Mouse (Mus musculus) layer of hippocampus, postnatal 14 days (tissue): ENCODE measurements at regions not wholly inside any gene's neighbourhood (a gene's known extent, or its start where the extent isn't known, plus 50 kb on each side); places are given as distances from the start of the nearest gene placed in this dataset.

Experiments
- DNase-seq, 2 experiments: peaks; one replicate each; pipeline ENCODE4 v3.0.0; 2021 to 2022; ENCODE audit warnings: low spot score in 2 of 2, mixed read lengths in 1 of 2

- DNase-seq = no peak
Observed at GRCm38 (mm10) chr2:75061009-75061408, 235.4 kb downstream of the Mtx2 start.

GRCm38 (mm10) chr2:75061456-75062188 lies 236.0 kb downstream of the Mtx2 start:
- DNase-seq = no peak

- DNase-seq = no peak
Observed at GRCm38 (mm10) chr2:75062189-75062510, 236.5 kb downstream of the Mtx2 start.

- no peak for DNase-seq
Observed at GRCm38 (mm10) chr2:75064406-75065115, 239.0 kb downstream of the Mtx2 start.

GRCm38 (mm10) chr2:75065304-75065703 lies 239.7 kb downstream of the Mtx2 start:
- DNase-seq = no peak

GRCm38 (mm10) chr2:75069321-75069720 lies 243.7 kb downstream of the Mtx2 start:
- no peak for DNase-seq

- DNase-seq = no peak
Observed at GRCm38 (mm10) chr2:75072021-75072420, 246.4 kb downstream of the Mtx2 start.

- DNase-seq = no peak
Observed at GRCm38 (mm10) chr2:75072471-75072870, 246.9 kb downstream of the Mtx2 start.

GRCm38 (mm10) chr2:75073178-75073577 lies 247.6 kb downstream of the Mtx2 start:
- DNase-seq = no peak

- DNase-seq = no peak
Observed at GRCm38 (mm10) chr2:75087164-75087563, 261.6 kb downstream of the Mtx2 start.

GRCm38 (mm10) chr2:75089186-75089585 lies 263.6 kb downstream of the Mtx2 start:
- DNase-seq = no peak

- no peak for DNase-seq
Observed at GRCm38 (mm10) chr2:75089616-75090015, 264.0 kb downstream of the Mtx2 start.

GRCm38 (mm10) chr2:75090439-75090838 lies 264.8 kb downstream of the Mtx2 start:
- DNase-seq = no peak

- DNase-seq = no peak
Observed at GRCm38 (mm10) chr2:75101501-75101900, 275.9 kb downstream of the Mtx2 start.

- DNase-seq = no peak
Observed at GRCm38 (mm10) chr2:75112751-75113150, 287.1 kb downstream of the Mtx2 start.

GRCm38 (mm10) chr2:75114375-75114774 lies 288.8 kb downstream of the Mtx2 start:
- no peak for DNase-seq

- no peak for DNase-seq
Observed at GRCm38 (mm10) chr2:75118348-75118926, 292.8 kb downstream of the Mtx2 start.

- DNase-seq = no peak
Observed at GRCm38 (mm10) chr2:75119599-75119998, 294.0 kb downstream of the Mtx2 start.

GRCm38 (mm10) chr2:75133298-75134080 lies 307.9 kb downstream of the Mtx2 start:
- no peak for DNase-seq

- no peak for DNase-seq
Observed at GRCm38 (mm10) chr2:75136618-75137017, 311.0 kb downstream of the Mtx2 start.

GRCm38 (mm10) chr2:75137133-75137982 lies 311.8 kb downstream of the Mtx2 start:
- DNase-seq = no peak
